Mouse (Mus musculus): ENCODE measurements around the gene BC005624. TPM values are rescaled to one million over a fixed set of nuclear protein-coding genes. Genes with fewer than 3 reads are reported as not detected.

BC005624 gene
- polyA plus RNA-seq, 1 experiment from 2014 or later, result 49.6 TPM

- ATAC-seq, result no peak
- in situ Hi-C loops (cut with MboI; ENCODE audit: low pct_unique_long_range_greater_than_20kb), result no loop called here
These were observed 1.0 kb upstream of the BC005624 start for GRCm38 (mm10) chr2:30983024-30983423.

GRCm38 (mm10) chr2:30967352-30968327 is 14.4 kb downstream of the BC005624 start, which contains the start of gene Tor1a:
TSS of gene Tor1a (minus strand) at chr2:30967933.
- CTCF ChIA-PET, result interaction anchor here (1.0 to 1.3 kb wide), 2 partner anchors 10 to 11 kb away, joined by 3 to 4 read pairs; no protein-coding TSS in a partner anchor
- ATAC-seq (peak; percentile 58), DNase-seq (ENCODE audit: low read depth, low spot score) (no peak)
- TF ChIP-seq CTCF (IDR thresholded peaks at IDR 0.05), result no peak
- no peaks in the 10 kb centered on the region for H3K27me3 ChIP-seq
- POLR2A ChIA-PET, result interaction anchor here (1.0 kb wide), 1 partner anchor 12 kb away, joined by 4 read pairs; no protein-coding TSS in a partner anchor
- in situ Hi-C loops (cut with MboI; ENCODE audit: low pct_unique_long_range_greater_than_20kb), result loop anchor here (5.0 kb wide), 1 partner anchor 185 kb away; the partner anchor contains the start of gene Gpr107

More at GRCm38 (mm10) chr2:30983024-30983423, 1.0 kb upstream of the BC005624 start:
- no peak for DNase-seq (ENCODE audit: low read depth, low spot score)
- no peak for TF ChIP-seq CTCF (IDR thresholded peaks at IDR 0.05)
- CTCF ChIA-PET, result no interaction called here
- no peaks in the 10 kb centered on the region for H3K27me3 ChIP-seq
- POLR2A ChIA-PET, result interaction anchor here (1.6 kb wide), 1 partner anchor 13 kb away, joined by 3 read pairs; no protein-coding TSS in a partner anchor

DNA sequence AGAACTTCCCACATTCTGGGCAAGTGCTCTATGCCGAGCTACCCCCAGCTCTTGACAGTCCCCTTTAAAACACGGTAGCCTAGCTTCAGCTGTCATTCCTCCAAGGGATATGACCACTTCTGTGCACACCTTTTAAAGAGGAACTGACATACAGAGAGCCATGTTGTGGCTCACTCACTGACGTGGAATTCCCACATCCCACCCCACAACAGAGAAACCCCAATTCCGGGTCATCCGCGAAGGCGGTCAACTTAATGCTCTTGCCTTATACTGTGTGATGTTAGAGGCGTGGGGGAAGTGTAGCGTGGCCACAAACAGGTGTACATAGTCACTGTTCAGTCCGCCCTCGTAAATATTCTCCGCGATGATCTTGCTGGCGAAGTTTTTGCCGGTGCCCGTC is 15.2 kb downstream of the BC005624 start:
- in situ Hi-C loops (cut with MboI; ENCODE audit: low pct_unique_long_range_greater_than_20kb), result loop anchor here (5.0 kb wide), 1 partner anchor 185 kb away; the partner anchor contains the start of gene Gpr107
- ChIA-PET CTCF (interaction anchor here (1.0 to 1.2 kb wide), 2 partner anchors 9 to 12 kb away, joined by 3 read pairs; no protein-coding TSS in a partner anchor), POLR2A (no interaction called here)
- DNase-seq (ENCODE audit: low read depth, low spot score) (no peak), ATAC-seq (no peak)
- no peaks in the 10 kb centered on the region for H3K27me3 ChIP-seq
- TF ChIP-seq CTCF (IDR thresholded peaks at IDR 0.05), result no peak

DNA sequence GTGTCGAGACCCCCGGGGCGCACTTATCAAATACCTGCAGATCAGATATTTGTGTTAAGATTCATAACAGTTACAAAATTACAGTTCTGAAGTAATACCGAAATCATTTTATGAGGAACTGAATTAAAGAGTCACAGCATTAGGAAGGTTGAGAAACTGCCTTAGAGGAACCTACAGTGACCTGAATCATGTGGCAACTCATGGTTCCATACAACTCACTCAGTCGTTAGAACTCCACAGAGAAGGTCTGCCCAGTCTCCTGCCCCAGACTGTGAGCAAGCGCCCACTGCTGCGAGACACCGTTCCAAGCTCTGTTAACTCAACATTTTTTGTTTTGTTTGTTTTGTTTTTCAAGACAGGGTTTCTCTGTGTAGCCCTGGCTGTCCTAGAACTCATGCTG is 16.4 kb downstream of the BC005624 start:
- POLR2A ChIA-PET, result no interaction called here
- DNase-seq (ENCODE audit: low read depth, low spot score) (no peak), ATAC-seq (no peak)
- in situ Hi-C loops (cut with MboI; ENCODE audit: low pct_unique_long_range_greater_than_20kb), result loop anchor here (5.0 kb wide), 1 partner anchor 187 kb away; the partner anchor contains the start of gene Gpr107
- CTCF ChIA-PET, result no interaction called here
- no peak for TF ChIP-seq CTCF (IDR thresholded peaks at IDR 0.05)
- H3K27me3 ChIP-seq, result no peaks in the 10 kb centered on the region

GRCm38 (mm10) chr2:30962570-30963254 is 19.3 kb downstream of the BC005624 start:
- POLR2A ChIA-PET, result interaction anchor here (1.0 kb wide), 1 partner anchor 10 kb away, joined by 3 read pairs; the partner anchor contains the start of gene Tor1b
- no peak for TF ChIP-seq CTCF (IDR thresholded peaks at IDR 0.05)
- H3K27me3 ChIP-seq, result no peaks in the 10 kb centered on the region
- in situ Hi-C loops (cut with MboI; ENCODE audit: low pct_unique_long_range_greater_than_20kb), result no loop called here
- ATAC-seq, result no peak
- CTCF ChIA-PET, result no interaction called here
- DNase-seq (ENCODE audit: low read depth, low spot score), result no peak

DNA sequence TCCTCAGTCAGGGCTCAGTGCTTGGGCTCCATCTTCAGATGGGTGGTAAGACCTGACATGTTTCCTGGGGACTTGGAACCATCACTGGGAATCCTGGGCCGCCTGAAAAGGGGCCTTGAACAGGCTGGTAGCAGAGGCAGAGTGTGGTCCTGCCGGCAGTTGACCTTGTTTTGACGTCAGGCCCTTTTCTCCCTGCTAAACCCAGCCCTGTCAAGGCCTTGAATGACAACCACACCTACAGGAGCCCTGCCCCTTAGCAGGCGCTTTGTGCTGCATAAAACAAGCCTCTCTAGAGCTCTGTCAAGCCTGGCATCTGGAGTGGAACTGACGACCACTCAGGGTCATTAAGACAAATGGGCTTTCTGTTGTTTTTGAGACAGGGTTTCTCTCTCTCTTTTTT is 22.1 kb downstream of the BC005624 start:
- DNase-seq (ENCODE audit: low read depth, low spot score), result no peak
- ChIA-PET CTCF (no interaction called here), POLR2A (no interaction called here)
- H3K27me3 ChIP-seq, result no peaks in the 10 kb centered on the region
- TF ChIP-seq CTCF (IDR thresholded peaks at IDR 0.05), result no peak
- in situ Hi-C loops (cut with MboI; ENCODE audit: low pct_unique_long_range_greater_than_20kb), result no loop called here
- no peak for ATAC-seq

- DNase-seq (ENCODE audit: low read depth, low spot score) (no peak), ATAC-seq (no peak)
- POLR2A ChIA-PET, result no interaction called here
- in situ Hi-C loops (cut with MboI; ENCODE audit: low pct_unique_long_range_greater_than_20kb), result no loop called here
- no peak for TF ChIP-seq CTCF (IDR thresholded peaks at IDR 0.05)
- H3K27me3 ChIP-seq, result no peaks in the 10 kb centered on the region
- CTCF ChIA-PET, result interaction anchor here (1.0 kb wide), 1 partner anchor 24 kb away, joined by 4 read pairs; no protein-coding TSS in a partner anchor
These were observed 23.3 kb downstream of the BC005624 start for GRCm38 (mm10) chr2:30958726-30959125.

- ATAC-seq (no peak), DNase-seq (ENCODE audit: low read depth, low spot score) (no peak)
- CTCF ChIA-PET, result interaction anchor here (1.0 kb wide), 1 partner anchor 10 kb away, joined by 3 read pairs; no protein-coding TSS in a partner anchor
- no peak for TF ChIP-seq CTCF (IDR thresholded peaks at IDR 0.05)
- H3K27me3 ChIP-seq, result no peaks in the 10 kb centered on the region
- POLR2A ChIA-PET, result no interaction called here
- in situ Hi-C loops (cut with MboI; ENCODE audit: low pct_unique_long_range_greater_than_20kb), result no loop called here
These were observed 24.5 kb downstream of the BC005624 start for GRCm38 (mm10) chr2:30957511-30957910.

DNA sequence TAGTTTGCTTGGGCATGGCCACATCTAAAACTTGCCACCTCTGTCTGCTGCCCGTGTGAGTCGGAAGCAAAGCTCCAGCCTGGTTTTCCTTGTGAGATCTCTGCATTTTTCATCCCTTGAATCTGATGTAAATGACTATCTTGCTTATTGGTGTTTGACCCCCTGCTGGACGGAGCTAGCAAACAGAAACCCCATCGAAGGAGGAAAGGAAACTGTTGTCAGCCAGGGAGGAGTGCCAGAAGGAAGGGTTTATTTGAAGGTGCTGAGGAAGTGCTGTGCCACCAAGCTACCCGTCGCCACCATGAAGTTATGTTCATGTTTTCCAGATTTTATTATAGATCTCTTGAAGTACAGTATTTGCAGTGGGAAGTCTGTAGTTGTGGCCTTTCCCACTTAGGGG is 27.2 kb downstream of the BC005624 start:
- ATAC-seq (no peak), DNase-seq (ENCODE audit: low read depth, low spot score) (no peak)
- CTCF ChIA-PET, result interaction anchor here (1.1 to 1.6 kb wide), 3 partner anchors 12 to 14 kb away, joined by 3 to 5 read pairs (median 4); no protein-coding TSS in a partner anchor
- POLR2A ChIA-PET, result no interaction called here
- in situ Hi-C loops (cut with MboI; ENCODE audit: low pct_unique_long_range_greater_than_20kb), result no loop called here
- no peaks in the 10 kb centered on the region for H3K27me3 ChIP-seq
- TF ChIP-seq CTCF (IDR thresholded peaks at IDR 0.05), result no peak

DNA sequence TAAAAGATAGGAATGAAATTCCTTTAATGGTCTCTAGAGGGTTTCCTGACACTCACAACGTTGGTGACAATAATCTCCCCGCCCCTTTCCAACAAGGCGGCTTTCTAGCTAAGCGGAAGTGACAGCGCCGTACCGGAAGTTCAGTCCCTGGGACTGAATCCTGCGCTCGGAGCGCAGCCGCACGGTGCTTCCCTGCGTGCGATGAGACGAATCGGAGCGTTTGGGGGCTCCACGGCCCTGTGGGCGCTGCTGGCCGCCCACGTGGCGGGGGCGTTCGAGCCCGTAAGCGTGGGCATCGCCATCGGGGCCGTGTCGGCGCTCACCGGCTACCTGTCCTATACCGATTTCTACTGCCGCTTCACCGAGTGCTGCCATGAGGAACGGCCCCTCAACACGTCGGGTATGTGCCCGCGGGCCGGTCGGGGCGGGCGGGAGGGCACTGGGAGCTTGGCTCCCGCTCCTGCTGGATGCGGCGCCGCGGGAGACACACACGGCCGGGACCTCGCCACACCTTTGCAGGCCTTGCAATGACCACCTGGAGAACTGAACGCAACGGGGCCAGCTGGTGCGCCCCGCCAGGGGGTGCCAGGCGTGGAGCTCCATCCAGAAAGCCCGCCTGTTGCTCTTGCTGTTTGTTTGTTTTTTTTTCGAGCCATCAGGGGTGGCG is 29.0 kb downstream of the BC005624 start, which contains the start of gene Tor1b:
Gene Tor1b (plus strand): TSS at position 136 of the 667 bp plus-strand sequence.
- no peaks in the 10 kb centered on the region for H3K27me3 ChIP-seq
- ChIA-PET POLR2A (interaction anchor here (0.6 to 1.4 kb wide), 3 partner anchors 9 to 267 kb away, joined by 3 read pairs; no protein-coding TSS in a partner anchor), CTCF (interaction anchor here (1.3 to 1.6 kb wide), 2 partner anchors 10 to 197 kb away, joined by 3 to 6 read pairs; no protein-coding TSS in a partner anchor)
- TF ChIP-seq CTCF (IDR thresholded peaks at IDR 0.05), result no peak
- in situ Hi-C loops (cut with MboI; ENCODE audit: low pct_unique_long_range_greater_than_20kb), result no loop called here
- peak; percentile 57 for ATAC-seq
- no peak for DNase-seq (ENCODE audit: low read depth, low spot score)
